In the genomic region with DNA sequence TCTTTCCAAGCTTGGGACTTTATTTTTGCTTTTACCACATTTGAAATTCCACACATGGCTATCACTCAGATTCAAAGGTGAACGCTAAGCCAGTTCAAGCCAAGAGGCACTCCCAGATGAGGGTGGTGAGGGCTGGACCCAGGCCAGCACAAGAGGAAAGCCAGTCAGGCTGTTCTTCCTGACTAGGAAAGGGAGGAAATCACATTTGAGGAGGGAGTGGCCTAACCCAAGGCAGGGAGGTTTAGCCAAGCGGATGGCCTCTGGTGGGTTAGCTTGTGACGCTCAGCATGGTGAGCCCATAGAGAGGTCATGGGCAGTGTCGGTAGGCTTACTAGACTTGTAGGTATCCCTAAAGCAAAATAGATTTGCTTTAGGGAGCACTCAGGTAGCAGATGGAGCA, we compare ENCODE assay signal across 13 mouse cellular contexts. TPM values are rescaled to one million over a fixed set of nuclear protein-coding genes. Genes with fewer than 3 reads are reported as not detected.
DNase-seq lines count a peak whose midpoint lies in the region; ATAC-seq and TF ChIP-seq lines count a peak whose summit lies in the region.
"Had no signal": no experiment of that assay in that cellular context is flagged by ENCODE, and none has a peak within 500 bp of the region (broad histone marks: within the 10 kb centered on the region; RNA-seq: fewer than 3 reads in every experiment).

No protein-coding gene starts in this region.

- peaks cover 17% of the 10 kb centered on the region for H3K36me3 ChIP-seq in lung, embryonic 14.5 days (ENCODE audit: insufficient read depth)

- no peak; the same call in 1 of the 2 replicates for ATAC-seq in lung, embryonic 14.5 days (ENCODE audit: insufficient read depth)

- no peaks in the 10 kb centered on the region for H3K4me1 ChIP-seq in lung, embryonic 14.5 days (ENCODE audit: insufficient read depth)
- H3K4me1 ChIP-seq: embryonic facial prominence, embryonic 15.5 days; liver, embryonic 15.5 days had no signal

- no peaks in the 10 kb centered on the region for H3K27me3 ChIP-seq in lung, embryonic 14.5 days (ENCODE audit: insufficient read depth, low read length)
- H3K27me3 ChIP-seq: embryonic facial prominence, embryonic 15.5 days; heart, embryonic 15.5 days; liver, embryonic 15.5 days had no signal

- 59% methylated on average over 4 of the region's 4 CpGs for WGBS in lung, embryonic 14.5 days

- no peak overlapping the region for H3K4me3 ChIP-seq in lung, embryonic 14.5 days (ENCODE audit: low read depth, low read length)
- H3K4me3 ChIP-seq: embryonic facial prominence, embryonic 15.5 days; heart, embryonic 15.5 days; liver, embryonic 15.5 days had no signal

- no peaks in the 10 kb centered on the region for H3K9me3 ChIP-seq in lung, embryonic 14.5 days (ENCODE audit: low read depth, low read length)
- H3K9me3 ChIP-seq: embryonic facial prominence, embryonic 15.5 days; heart, embryonic 15.5 days; liver, embryonic 15.5 days had no signal

- DNase-seq in adrenal gland, adult 2 months = peak; percentile 17
- DNase-seq in adrenal gland, adult 18-20 months (ENCODE audit: low spot score in 2 of 2) = no peak
- peak; percentile 34 for DNase-seq in adrenal gland, postnatal 14 days
- peak; percentile 79 for DNase-seq in kidney, adult 11 months
- peak; percentile 35 for DNase-seq in lung, embryonic 14.5 days
- DNase-seq in spleen, postnatal 4 days (ENCODE audit: low spot score in 2 of 2) = no peak
- no peak for DNase-seq in right cerebral cortex, postnatal 36 days (ENCODE audit: low spot score in 2 of 2)
- no peak for DNase-seq in neural tube, embryonic 10.5 days (ENCODE audit: extremely low spot score, low spot score)
- DNase-seq: layer of hippocampus, postnatal 36 days; spleen, adult 18-20 months had no signal

- H3K4me2 ChIP-seq in lung, embryonic 14.5 days = no peak overlapping the region
- H3K4me2 ChIP-seq: embryonic facial prominence, embryonic 15.5 days; heart, embryonic 15.5 days; liver, embryonic 15.5 days had no signal

- no peak overlapping the region for H3K27ac ChIP-seq in lung, embryonic 14.5 days (ENCODE audit: low read depth)
- H3K27ac ChIP-seq: embryonic facial prominence, embryonic 15.5 days; heart, embryonic 15.5 days; liver, embryonic 15.5 days had no signal

- H3K9ac ChIP-seq in lung, embryonic 14.5 days = no peak overlapping the region
- H3K9ac ChIP-seq: embryonic facial prominence, embryonic 15.5 days; heart, embryonic 15.5 days; liver, embryonic 15.5 days had no signal

- no peak for TF ChIP-seq CTCF in lung, embryonic 14.5 days (IDR thresholded peaks at IDR 0.05; ENCODE audit: low read depth)

RNA-seq across cellular contexts. Expression of gene Heatr6, which starts 33.3 kb away (rescaled TPM):
- total RNA-seq in adrenal gland, adult 2 months (2021) = 10 to 100 TPM; 11.8 to 12.6 TPM
- polyA plus RNA-seq in adrenal gland, adult 2 months (2012; rRNA removed) = 21.3 and 22.7 TPM in 2 replicates
- 10 to 100 TPM; 12.3 to 14.0 TPM for total RNA-seq in adrenal gland, adult 18-20 months (2021)
- total RNA-seq in adrenal gland, postnatal 14 days (2021) = 12.5 and 15.5 TPM in 2 replicates
- polyA plus RNA-seq in lung, embryonic 14.5 days (2014; fragmentation: Nextera tagmentation; extraction: Ambion mirVana) = 25.6 and 26.5 TPM in 2 replicates

RNA-seq across cellular contexts. Expression of gene Wfdc21, which starts 40.1 kb away (rescaled TPM):
- total RNA-seq in adrenal gland, adult 2 months (2021) = 1 to 10 TPM in 1 of 2 experiments, not detected in 1; 1.0 TPM
- 5.2 and 5.8 TPM in 2 replicates for polyA plus RNA-seq in adrenal gland, adult 2 months (2012; rRNA removed)
- total RNA-seq in adrenal gland, adult 18-20 months (2021) = under 1 TPM in 1 of 2 experiments, not detected in 1; 0.83 TPM
- 2.8 TPM in 1 of 2 replicates, not detected in the other for total RNA-seq in adrenal gland, postnatal 14 days (2021)
- polyA plus RNA-seq in lung, embryonic 14.5 days (2014; fragmentation: Nextera tagmentation; extraction: Ambion mirVana) = 0.99 and 1.2 TPM in 2 replicates
- total RNA-seq: layer of hippocampus, postnatal 36 days had no signal

Comparison
In these comparisons a context has a peak if more than half of its experiments do, and no peak if none do; other contexts are left out.
1. DNase-seq: peak in adrenal gland, adult 2 months (single experiment), adrenal gland, postnatal 14 days (single experiment), kidney, adult 11 months (single experiment) and lung, embryonic 14.5 days (single experiment); none in adrenal gland, adult 18-20 months (0 of 2), spleen, postnatal 4 days (0 of 2), right cerebral cortex, postnatal 36 days (0 of 2) and neural tube, embryonic 10.5 days (single experiment).